Mouse (Mus musculus) liver, embryonic 16.5 days (tissue): ENCODE measurements at regions not wholly inside any gene's neighbourhood (a gene's known extent, or its start where the extent isn't known, plus 50 kb on each side); places are given as distances from the start of the nearest gene placed in this dataset.

ENCODE experiments used
- ATAC-seq: fragments of 200-750 bp; cut with Nextera tagmentation; 2 replicates; pipeline ENCODE4 v1.8.0; 2017; ENCODE audit warnings: low read depth, mild to moderate bottlenecking, moderate number of reproducible peaks, moderate library complexity
- H3K27ac ChIP-seq: fragments of 300-500 bp; sonication (generic); 2 replicates; pipeline ENCODE4 v1.5.1; 2014; ENCODE audit warnings: mild to moderate bottlenecking, low read length
- H3K27me3 ChIP-seq: fragments of 300-500 bp; sonication (generic); 2 replicates; pipeline ENCODE4 v1.6.1; 2014; ENCODE audit warnings: low read depth, low read length, mixed read lengths; ENCODE audit not compliant: control insufficient read depth, insufficient read depth
- H3K36me3 ChIP-seq: fragments of 300-500 bp; sonication (generic); 2 replicates; pipeline ENCODE4 v1.6.1; 2014; ENCODE audit warnings: mild to moderate bottlenecking; ENCODE audit not compliant: control insufficient read depth, insufficient read depth
- H3K4me1 ChIP-seq: fragments of 300-500 bp; sonication (generic); 2 replicates; pipeline ENCODE4 v1.6.1; 2014; ENCODE audit warnings: low read depth, low read length, mixed read lengths; ENCODE audit not compliant: control insufficient read depth
- H3K4me2 ChIP-seq: fragments of 300-500 bp; sonication (generic); 2 replicates; pipeline ENCODE4 v1.6.1; 2014; ENCODE audit warnings: low read depth, low read length, mixed read lengths
- H3K4me3 ChIP-seq: fragments of 300-500 bp; sonication (generic); 2 replicates; pipeline ENCODE4 v1.5.1; 2014; ENCODE audit warnings: low read depth, mild to moderate bottlenecking, low read length
- H3K9ac ChIP-seq: fragments of 300-500 bp; sonication (generic); 2 replicates; pipeline ENCODE4 v1.6.1; 2014; ENCODE audit warnings: low read depth, low read length
- H3K9me3 ChIP-seq: fragments of 300-500 bp; sonication (generic); replicated peaks from 2 replicates; pipeline ENCODE4 v1.6.1; 2016; ENCODE audit warnings: low read length; ENCODE audit not compliant: control insufficient read depth
- WGBS: fragments of 180-500 bp; shearing (Covaris S2); extraction: QIAGEN DNeasy Blood & Tissue Kit; methylation state at CpG from one replicate; pipeline ENCODE4 v1.1.7; 2014; ENCODE audit not compliant: insufficient replicate concordance; 5-methylcytosine and 5-hydroxymethylcytosine counted together

- no peak for ATAC-seq
- Histone ChIP-seq H3K27ac (no peak overlapping the region; the same call in 1 of the 2 replicates), H3K4me2 (no peak overlapping the region), H3K9ac (no peak overlapping the region), H3K9me3 (no peaks in the 10 kb centered on the region), H3K27me3 (no peaks in the 10 kb centered on the region), H3K36me3 (no peaks in the 10 kb centered on the region), H3K4me3 (no peak overlapping the region), H3K4me1 (no peaks in the 10 kb centered on the region)
- 40% methylated on average over 5 of the region's 5 CpGs for WGBS
These were observed 84.5 kb downstream of the Cdc7 start for GRCm38 (mm10) chr5:107048607-107049006.

- H3K4me1 ChIP-seq, result no peaks in the 10 kb centered on the region
- no peak overlapping the region for H3K4me2 ChIP-seq
- H3K4me3 ChIP-seq, result no peak overlapping the region
- no peak overlapping the region for H3K27ac ChIP-seq
- no peaks in the 10 kb centered on the region for H3K9me3 ChIP-seq
- no peaks in the 10 kb centered on the region for H3K27me3 ChIP-seq
- WGBS, result 57% methylated on average over 3 of the region's 3 CpGs
- H3K9ac ChIP-seq, result no peak overlapping the region
- no peak for ATAC-seq
- no peaks in the 10 kb centered on the region for H3K36me3 ChIP-seq
These were observed 86.0 kb downstream of the Cdc7 start for GRCm38 (mm10) chr5:107050076-107050475.

GRCm38 (mm10) chr5:107051868-107052267, 87.7 kb downstream of the Cdc7 start:
- WGBS, result 73% methylated on average over 10 of the region's 10 CpGs

GRCm38 (mm10) chr5:107054900-107055452, 90.9 kb downstream of the Cdc7 start:
- Histone ChIP-seq H3K36me3 (no peaks in the 10 kb centered on the region), H3K9ac (no peak overlapping the region), H3K4me3 (no peak overlapping the region), H3K4me1 (no peaks in the 10 kb centered on the region), H3K4me2 (no peak overlapping the region), H3K27me3 (no peaks in the 10 kb centered on the region), H3K27ac (no peak overlapping the region), H3K9me3 (no peaks in the 10 kb centered on the region)
- 20% methylated on average over 6 of the region's 6 CpGs for WGBS
- no peak for ATAC-seq

More at GRCm38 (mm10) chr5:107051868-107052267, 87.7 kb downstream of the Cdc7 start:
- no peaks in the 10 kb centered on the region for H3K4me1 ChIP-seq
- H3K36me3 ChIP-seq, result no peaks in the 10 kb centered on the region
- no peak overlapping the region for H3K9ac ChIP-seq
- no peak overlapping the region for H3K4me2 ChIP-seq
- H3K9me3 ChIP-seq, result no peaks in the 10 kb centered on the region
- no peak for ATAC-seq
- H3K4me3 ChIP-seq, result no peak overlapping the region
- H3K27me3 ChIP-seq, result no peaks in the 10 kb centered on the region
- H3K27ac ChIP-seq, result no peak overlapping the region

- H3K9ac ChIP-seq, result no peak overlapping the region
- no peaks in the 10 kb centered on the region for H3K4me1 ChIP-seq
- H3K4me2 ChIP-seq, result no peak overlapping the region
- no peak overlapping the region for H3K27ac ChIP-seq
- H3K27me3 ChIP-seq, result no peaks in the 10 kb centered on the region
- ATAC-seq, result no peak
- no peaks in the 10 kb centered on the region for H3K36me3 ChIP-seq
- no peaks in the 10 kb centered on the region for H3K9me3 ChIP-seq
- H3K4me3 ChIP-seq, result no peak overlapping the region
- 44% methylated on average over 3 of the region's 3 CpGs for WGBS
These were observed 91.3 kb downstream of the Cdc7 start for GRCm38 (mm10) chr5:107055455-107055854.
